ENCODE assay signal across 30 mouse cellular contexts in the genomic region with DNA sequence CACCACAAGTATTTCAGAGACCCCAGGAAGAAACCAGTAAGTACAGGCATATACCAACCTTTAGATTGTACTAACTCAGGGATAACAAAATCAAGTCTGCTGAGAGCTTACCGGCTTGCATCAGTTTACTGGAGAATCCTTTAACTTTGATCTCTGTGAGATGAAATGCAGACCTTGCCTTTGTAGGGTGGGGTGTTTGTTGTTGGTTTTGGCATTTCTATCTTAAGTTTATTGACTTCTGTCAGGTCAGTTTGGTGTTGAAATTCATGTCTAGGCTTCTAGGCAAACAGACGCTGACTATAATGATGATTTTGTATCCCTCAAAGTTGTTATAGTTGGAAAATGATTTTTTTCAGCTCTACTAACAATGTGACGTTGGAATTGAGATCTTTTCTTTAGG.
"Had no signal": no experiment of that assay in that cellular context is flagged by ENCODE, and none has a peak within 500 bp of the region (broad histone marks: within the 10 kb centered on the region; RNA-seq: fewer than 3 reads in every experiment).

No protein-coding gene starts in this region.

- H3K36me3 ChIP-seq: heart, embryonic 15.5 days; hindbrain, embryonic 10.5 days; hindbrain, embryonic 12.5 days; hindbrain, embryonic 13.5 days; hindbrain, embryonic 15.5 days; intestine, embryonic 15.5 days; kidney, embryonic 15.5 days had no signal

- H3K27me3 ChIP-seq: heart, embryonic 12.5 days; heart, embryonic 13.5 days; heart, embryonic 15.5 days; hindbrain, embryonic 12.5 days; hindbrain, embryonic 13.5 days; hindbrain, embryonic 15.5 days; intestine, embryonic 15.5 days; kidney, embryonic 15.5 days had no signal

- H3K4me3 ChIP-seq: heart, embryonic 10.5 days; heart, embryonic 12.5 days; heart, embryonic 13.5 days; heart, embryonic 15.5 days; hindbrain, embryonic 10.5 days; hindbrain, embryonic 12.5 days; hindbrain, embryonic 13.5 days; hindbrain, embryonic 15.5 days; intestine, embryonic 15.5 days; kidney, embryonic 15.5 days; layer of hippocampus, adult 2 months had no signal

- H3K9ac ChIP-seq: heart, embryonic 12.5 days; heart, embryonic 13.5 days; heart, embryonic 15.5 days; hindbrain, embryonic 12.5 days; hindbrain, embryonic 13.5 days; hindbrain, embryonic 14.5 days; hindbrain, embryonic 15.5 days; intestine, embryonic 15.5 days; kidney, embryonic 15.5 days had no signal

- DNase-seq: heart, postnatal 10 days; heart, postnatal 14 days; heart, postnatal 36 days; heart, postnatal 4 days; kidney, adult 11 months; kidney, adult 18-20 months; kidney, adult 2 months; kidney, adult 8-10 months; kidney, adult 9 months; kidney, postnatal 10 days; kidney, postnatal 14 days; kidney, postnatal 25 days; kidney, postnatal 36 days; kidney, postnatal 4 days; layer of hippocampus, adult 9-11 months; layer of hippocampus, postnatal 36 days had no signal

- H3K4me1 ChIP-seq: heart, embryonic 10.5 days; heart, embryonic 12.5 days; heart, embryonic 13.5 days; heart, embryonic 15.5 days; hindbrain, embryonic 10.5 days; hindbrain, embryonic 12.5 days; hindbrain, embryonic 13.5 days; hindbrain, embryonic 15.5 days; intestine, embryonic 15.5 days had no signal

- H3K27ac ChIP-seq: heart, embryonic 10.5 days; heart, embryonic 13.5 days; heart, embryonic 15.5 days; hindbrain, embryonic 10.5 days; hindbrain, embryonic 12.5 days; hindbrain, embryonic 13.5 days; hindbrain, embryonic 14.5 days; hindbrain, embryonic 15.5 days; hindbrain, postnatal 0 days; intestine, embryonic 15.5 days; kidney, embryonic 15.5 days; kidney, postnatal 0 days; layer of hippocampus, adult 2 months had no signal
